Mouse (Mus musculus) limb, embryonic 15.5 days (tissue): ENCODE measurements at regions not wholly inside any gene's neighbourhood (a gene's known extent, or its start where the extent isn't known, plus 50 kb on each side); places are given as distances from the start of the nearest gene placed in this dataset.

ENCODE experiments used
- ATAC-seq: fragments of 200-750 bp; cut with Nextera tagmentation; 2 replicates; pipeline ENCODE4 v1.8.0; 2017; ENCODE audit warnings: low read depth, moderate TSS enrichment; ENCODE audit not compliant: insufficient number of reproducible peaks, low FRiP score, low TSS enrichment
- H3K27ac ChIP-seq: fragments of 300-500 bp; sonication (generic); 2 replicates; pipeline ENCODE4 v1.5.1; 2015; ENCODE audit warnings: moderate library complexity, mild to moderate bottlenecking, inconsistent platforms
- H3K27me3 ChIP-seq: fragments of 300-500 bp; sonication (generic); 2 replicates; pipeline ENCODE4 v1.6.1; 2015; ENCODE audit warnings: inconsistent platforms
- H3K36me3 ChIP-seq: fragments of 300-500 bp; sonication (generic); 2 replicates; pipeline ENCODE4 v1.6.1; 2015; ENCODE audit warnings: inconsistent platforms
- H3K4me1 ChIP-seq: fragments of 300-500 bp; sonication (generic); 2 replicates; pipeline ENCODE4 v1.6.1; 2015; ENCODE audit warnings: inconsistent platforms
- H3K4me2 ChIP-seq: fragments of 300-500 bp; sonication (generic); 2 replicates; pipeline ENCODE4 v1.6.1; 2015; ENCODE audit warnings: mild to moderate bottlenecking, inconsistent platforms
- H3K4me3 ChIP-seq: fragments of 300-500 bp; sonication (generic); 2 replicates; pipeline ENCODE4 v1.5.1; 2015; ENCODE audit warnings: mild to moderate bottlenecking, inconsistent platforms
- H3K9ac ChIP-seq: fragments of 300-500 bp; sonication (generic); 2 replicates; pipeline ENCODE4 v1.6.1; 2015; ENCODE audit warnings: inconsistent platforms
- H3K9me3 ChIP-seq: fragments of 300-500 bp; sonication (generic); 2 replicates; pipeline ENCODE4 v1.6.1; 2016; ENCODE audit warnings: inconsistent platforms
- WGBS: fragments of 180-500 bp; shearing (Covaris S2); methylation state at CpG from one replicate; pipeline ENCODE4 v1.1.7; 2015; 5-methylcytosine and 5-hydroxymethylcytosine counted together

GRCm38 (mm10) chr2:45623056-45623455, 505.9 kb upstream of the Zeb2 start:
- H3K9me3 ChIP-seq, result no peaks in the 10 kb centered on the region
- 68% methylated on average over 3 of the region's 3 CpGs for WGBS
- ATAC-seq, result no peak
- H3K4me3 ChIP-seq, result no peak overlapping the region
- no peaks in the 10 kb centered on the region for H3K36me3 ChIP-seq
- no peaks in the 10 kb centered on the region for H3K27me3 ChIP-seq
- no peaks in the 10 kb centered on the region for H3K4me1 ChIP-seq
- H3K4me2 ChIP-seq, result no peak overlapping the region
- H3K9ac ChIP-seq, result no peak overlapping the region
- no peak overlapping the region for H3K27ac ChIP-seq

- Histone ChIP-seq H3K27me3 (no peaks in the 10 kb centered on the region), H3K9ac (no peak overlapping the region), H3K27ac (no peak overlapping the region), H3K36me3 (no peaks in the 10 kb centered on the region), H3K4me1 (no peaks in the 10 kb centered on the region), H3K4me2 (no peak overlapping the region), H3K9me3 (no peaks in the 10 kb centered on the region), H3K4me3 (no peak overlapping the region)
- 93% methylated on average over 1 of the region's 1 CpGs for WGBS
- no peak for ATAC-seq
Observed at GRCm38 (mm10) chr2:45608926-45609325, 491.7 kb upstream of the Zeb2 start.

DNA sequence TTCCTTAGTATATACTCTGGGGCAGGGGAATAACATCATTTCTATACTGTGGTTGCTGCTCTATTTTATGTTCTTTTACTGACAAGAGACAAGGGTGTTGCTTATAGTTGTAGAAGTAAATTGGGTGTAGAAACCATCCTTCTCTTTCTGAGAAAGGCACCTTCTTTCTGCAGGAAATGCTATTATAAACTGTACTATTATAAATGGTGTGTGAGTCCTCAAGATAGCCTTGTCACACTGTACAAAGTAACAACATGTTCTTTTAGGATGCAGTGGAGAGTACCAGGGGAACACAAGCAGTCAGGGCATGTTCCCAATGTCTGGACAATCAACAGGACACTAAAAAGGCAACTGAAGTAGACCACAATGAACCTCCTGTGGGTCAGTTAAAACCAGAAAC, 490.2 kb upstream of the Zeb2 start:
- Histone ChIP-seq H3K27ac (no peak overlapping the region), H3K4me1 (no peaks in the 10 kb centered on the region), H3K9ac (no peak overlapping the region), H3K4me2 (no peak overlapping the region), H3K36me3 (no peaks in the 10 kb centered on the region), H3K9me3 (no peaks in the 10 kb centered on the region), H3K27me3 (no peaks in the 10 kb centered on the region), H3K4me3 (no peak overlapping the region)
- no peak for ATAC-seq

DNA sequence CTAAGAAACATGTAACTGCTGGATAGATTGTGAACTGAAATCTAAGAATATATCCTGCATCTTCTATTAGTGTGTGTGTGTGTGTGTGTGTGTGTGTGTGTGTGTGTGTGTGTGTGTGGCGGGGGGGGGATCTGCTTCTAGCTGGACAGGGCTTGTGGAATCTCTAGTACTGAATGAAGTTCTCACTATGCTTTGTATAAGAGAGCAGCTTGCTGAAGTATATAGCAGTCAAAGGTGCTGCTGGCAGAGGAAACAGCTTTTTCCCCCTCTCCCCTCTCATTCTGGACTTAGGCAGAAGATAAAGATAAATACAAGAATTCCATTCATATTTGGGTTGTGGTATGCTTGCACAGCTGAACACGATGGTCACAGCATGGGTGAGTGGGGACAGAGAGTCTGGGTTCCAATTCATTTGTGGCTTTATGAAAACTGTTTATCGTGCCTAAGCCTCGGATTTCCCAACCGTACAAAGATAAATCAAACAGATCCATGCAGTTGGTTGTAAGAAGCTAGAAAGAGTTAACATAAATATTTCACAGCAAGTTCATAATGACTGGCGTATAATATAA, 484.2 kb upstream of the Zeb2 start:
- Histone ChIP-seq H3K27ac (no peak overlapping the region), H3K36me3 (no peaks in the 10 kb centered on the region), H3K4me1 (no peaks in the 10 kb centered on the region), H3K27me3 (no peaks in the 10 kb centered on the region), H3K9ac (no peak overlapping the region), H3K4me2 (no peak overlapping the region), H3K9me3 (no peaks in the 10 kb centered on the region), H3K4me3 (no peak overlapping the region)
- no peak for ATAC-seq
- WGBS, result 66% methylated on average over 6 of the region's 6 CpGs

DNA sequence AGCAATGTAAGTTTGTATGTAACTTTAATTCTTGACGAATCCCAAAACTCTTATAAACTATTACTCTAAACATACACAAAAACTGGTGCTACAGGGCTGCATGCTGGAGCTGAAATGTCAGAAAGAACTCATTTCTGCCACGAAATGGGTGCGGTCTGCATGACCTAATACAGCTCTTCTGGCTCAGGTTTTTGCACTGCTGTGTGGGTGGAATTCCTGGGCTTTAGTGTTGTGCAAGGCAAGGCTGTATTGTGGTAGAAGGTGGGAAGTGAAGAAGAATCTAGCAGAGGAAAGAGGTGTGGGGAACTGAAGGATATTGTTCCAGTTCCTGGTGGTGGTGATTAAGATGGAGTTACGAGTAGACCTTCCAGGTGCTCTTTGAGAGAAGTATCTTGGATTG, 476.6 kb upstream of the Zeb2 start:
- Histone ChIP-seq H3K9ac (no peak overlapping the region), H3K27me3 (no peaks in the 10 kb centered on the region), H3K27ac (no peak overlapping the region), H3K9me3 (no peaks in the 10 kb centered on the region), H3K4me2 (no peak overlapping the region), H3K4me3 (no peak overlapping the region), H3K4me1 (no peaks in the 10 kb centered on the region), H3K36me3 (no peaks in the 10 kb centered on the region)
- no peak for ATAC-seq
- WGBS, result 70% methylated on average over 4 of the region's 4 CpGs

DNA sequence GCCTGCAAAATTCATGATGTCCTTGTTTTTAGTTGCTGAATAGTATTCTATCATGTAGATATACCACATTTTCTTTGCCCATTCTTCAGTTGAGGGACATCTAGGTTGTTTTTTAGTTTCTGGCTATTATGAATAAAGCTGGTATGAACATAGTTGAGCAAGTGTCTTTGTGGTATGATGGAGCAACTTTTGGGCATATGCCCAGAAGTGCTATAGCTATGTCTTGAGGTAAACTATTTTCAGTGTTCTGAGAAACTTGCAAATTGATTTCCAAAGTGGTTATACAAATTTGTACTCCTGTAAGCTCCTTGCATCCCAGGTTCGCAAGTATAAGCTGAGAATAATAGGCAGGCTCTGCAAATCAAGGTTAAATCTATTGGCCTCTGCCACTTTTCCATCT, 473.8 kb upstream of the Zeb2 start:
- Histone ChIP-seq H3K4me2 (no peak overlapping the region), H3K9me3 (no peaks in the 10 kb centered on the region), H3K27ac (no peak overlapping the region), H3K36me3 (no peaks in the 10 kb centered on the region), H3K4me1 (peaks cover 7% of the 10 kb centered on the region; the same call in 1 of the 2 replicates), H3K9ac (no peak overlapping the region), H3K4me3 (no peak overlapping the region), H3K27me3 (no peaks in the 10 kb centered on the region)
- ATAC-seq, result no peak
- 83% methylated on average over 1 of the region's 1 CpGs for WGBS

DNA sequence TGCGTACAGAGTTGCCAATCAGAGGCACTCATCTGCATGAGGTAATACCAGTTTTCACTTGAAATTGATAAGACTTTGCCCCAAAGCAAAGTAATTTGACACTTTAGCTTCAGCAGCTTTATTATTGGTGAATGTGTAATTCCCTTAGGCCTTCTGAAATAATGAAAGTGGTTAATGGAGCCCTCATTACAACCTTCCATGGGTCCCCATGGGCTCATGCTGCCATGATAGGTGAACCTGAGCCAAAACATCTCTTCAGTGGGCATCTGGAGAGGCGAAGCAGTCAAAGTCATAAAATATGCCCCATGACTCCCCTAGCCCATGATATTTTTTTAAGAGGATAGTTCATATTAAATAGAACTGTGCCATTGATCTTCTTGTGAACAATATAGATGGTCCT, 471.1 kb upstream of the Zeb2 start:
- Histone ChIP-seq H3K9ac (no peak overlapping the region), H3K9me3 (no peaks in the 10 kb centered on the region), H3K36me3 (no peaks in the 10 kb centered on the region), H3K27me3 (no peaks in the 10 kb centered on the region), H3K27ac (no peak overlapping the region), H3K4me1 (peaks cover 7% of the 10 kb centered on the region; the same call in 1 of the 2 replicates), H3K4me2 (no peak overlapping the region), H3K4me3 (no peak overlapping the region)
- WGBS, result 67% methylated on average over 2 of the region's 2 CpGs
- no peak for ATAC-seq

GRCm38 (mm10) chr2:45586588-45587200, 469.5 kb upstream of the Zeb2 start:
- H3K9ac ChIP-seq, result no peak overlapping the region
- H3K4me1 ChIP-seq, result peaks cover 7% of the 10 kb centered on the region; the same call in 1 of the 2 replicates
- no peaks in the 10 kb centered on the region for H3K9me3 ChIP-seq
- H3K4me2 ChIP-seq, result no peak overlapping the region
- no peaks in the 10 kb centered on the region for H3K36me3 ChIP-seq
- no peaks in the 10 kb centered on the region for H3K27me3 ChIP-seq
- 30% methylated on average over 1 of the region's 1 CpGs for WGBS
- H3K27ac ChIP-seq, result no peak overlapping the region
- no peak overlapping the region for H3K4me3 ChIP-seq
- no peak for ATAC-seq

- Histone ChIP-seq H3K4me1 (no peaks in the 10 kb centered on the region; the same call in 1 of the 2 replicates), H3K4me2 (no peak overlapping the region), H3K27me3 (no peaks in the 10 kb centered on the region), H3K36me3 (no peaks in the 10 kb centered on the region), H3K27ac (peak overlapping the region; percentile 50), H3K9ac (no peak overlapping the region), H3K4me3 (no peak overlapping the region), H3K9me3 (no peaks in the 10 kb centered on the region)
- ATAC-seq, result no peak
- 71% methylated on average over 4 of the region's 4 CpGs for WGBS
Observed at GRCm38 (mm10) chr2:45581549-45581925, 464.3 kb upstream of the Zeb2 start.

DNA sequence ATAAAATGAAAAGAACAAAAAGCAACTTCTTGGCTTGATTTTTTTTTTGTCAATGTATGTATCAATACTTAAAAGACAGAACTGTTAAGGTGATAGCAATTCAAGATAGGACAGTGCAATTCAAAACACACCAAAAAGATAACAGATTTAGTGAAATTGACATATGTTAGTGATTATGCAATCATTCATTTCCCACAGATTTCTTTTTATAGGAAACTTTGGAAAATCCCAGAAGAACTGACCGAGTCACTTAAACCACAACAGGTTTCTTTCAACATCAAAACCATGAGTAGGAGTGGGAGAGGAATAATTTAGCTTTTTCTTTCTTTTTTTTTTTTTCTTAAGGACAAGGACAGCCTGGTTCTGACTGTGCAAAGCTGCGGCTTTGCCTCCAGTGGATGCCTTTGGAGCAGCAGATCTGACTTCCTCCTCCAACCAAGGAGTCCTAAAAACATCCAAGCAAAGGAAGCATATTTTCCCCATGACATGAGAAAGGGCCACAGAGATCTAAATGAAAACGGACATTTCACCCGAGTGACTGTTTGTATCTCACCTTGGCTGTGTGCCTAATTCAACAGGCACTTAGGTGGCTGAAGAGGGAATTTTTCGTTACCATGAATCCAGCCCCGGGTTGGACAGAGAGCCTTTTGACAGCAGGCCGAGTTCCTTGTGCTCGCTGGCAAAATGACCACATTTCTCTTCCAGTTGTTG, 463.8 kb upstream of the Zeb2 start:
- H3K9ac ChIP-seq, result no peak overlapping the region
- H3K9me3 ChIP-seq, result no peaks in the 10 kb centered on the region
- no peak overlapping the region for H3K4me2 ChIP-seq
- H3K27me3 ChIP-seq, result no peaks in the 10 kb centered on the region
- H3K36me3 ChIP-seq, result no peaks in the 10 kb centered on the region
- no peak overlapping the region for H3K4me3 ChIP-seq
- H3K27ac ChIP-seq, result peak overlapping the region; percentile 50
- ATAC-seq, result no peak
- H3K4me1 ChIP-seq, result no peaks in the 10 kb centered on the region; the same call in 1 of the 2 replicates
- 43% methylated on average over 8 of the region's 8 CpGs for WGBS

GRCm38 (mm10) chr2:45572906-45573305, 455.7 kb upstream of the Zeb2 start:
- H3K4me3 ChIP-seq, result no peak overlapping the region
- H3K27me3 ChIP-seq, result no peaks in the 10 kb centered on the region
- no peaks in the 10 kb centered on the region for H3K36me3 ChIP-seq
- H3K9ac ChIP-seq, result no peak overlapping the region
- no peaks in the 10 kb centered on the region for H3K4me1 ChIP-seq
- H3K9me3 ChIP-seq, result no peaks in the 10 kb centered on the region
- WGBS, result 60% methylated on average over 3 of the region's 3 CpGs
- no peak overlapping the region for H3K27ac ChIP-seq
- H3K4me2 ChIP-seq, result no peak overlapping the region
- ATAC-seq, result no peak

DNA sequence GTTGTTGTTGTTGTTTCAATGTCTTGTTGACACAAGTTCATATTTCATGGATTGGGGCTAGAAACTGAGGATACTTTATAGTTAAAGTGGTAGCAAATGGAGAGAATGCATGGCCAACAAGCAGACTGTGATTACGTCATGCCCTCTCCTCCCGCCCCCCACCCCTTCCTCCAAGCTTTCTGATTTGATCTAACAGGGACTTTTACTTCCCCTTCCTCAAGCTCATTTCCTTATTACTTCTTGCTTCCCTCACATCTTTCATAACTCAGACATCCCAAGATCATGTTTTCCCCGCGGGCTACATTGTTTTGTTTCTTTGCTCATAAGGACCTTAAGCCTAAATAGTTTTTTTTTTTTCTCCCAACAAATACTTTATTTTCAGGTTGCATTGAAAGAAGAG, 437.5 kb upstream of the Zeb2 start:
- no peaks in the 10 kb centered on the region for H3K4me1 ChIP-seq
- no peak overlapping the region for H3K9ac ChIP-seq
- no peak overlapping the region for H3K4me2 ChIP-seq
- H3K27me3 ChIP-seq, result no peaks in the 10 kb centered on the region
- ATAC-seq, result no peak
- H3K4me3 ChIP-seq, result no peak overlapping the region
- no peaks in the 10 kb centered on the region for H3K36me3 ChIP-seq
- no peak overlapping the region for H3K27ac ChIP-seq
- 70% methylated on average over 4 of the region's 4 CpGs for WGBS
- no peaks in the 10 kb centered on the region for H3K9me3 ChIP-seq
